Mouse (Mus musculus): ENCODE data around the gene Amdhd1.
A peak's percentile ranks its signal among the peaks of the same experiment; 100 is the strongest.

GRCm38 (mm10) chr10:93548991-93549390, 9.2 kb upstream of the Amdhd1 start:
- TF ChIP-seq CTCF (IDR thresholded peaks at IDR 0.05; ENCODE audit: borderline replicate concordance, control insufficient read depth, extremely low read depth, insufficient read depth, low read length, poor library complexity): peak; percentile 66; the same call in 1 of the 2 replicates
- no peak for TF ChIP-seq POLR2A (IDR thresholded peaks at IDR 0.05; ENCODE audit: control insufficient read depth, extremely low read depth, insufficient read depth, low read length, poor library complexity)
